Mouse (Mus musculus): Measurements from ENCODE around the gene Sox13. TPM values are rescaled to one million over a fixed set of nuclear protein-coding genes. Genes with fewer than 3 reads are reported as not detected.

The Sox13 gene
- polyA plus RNA-seq, 1 experiment from 2014 or later = 6.6 TPM

GRCm38 (mm10) chr1:133332656-133333430 lies 91.3 kb downstream of the Sox13 start:
- Histone ChIP-seq H3K27ac (replicated peaks; ENCODE audit: low read depth, low read length) (no peak overlapping the region), H3K4me1 (ENCODE audit: control insufficient read depth, insufficient read depth, low read length) (peaks cover 2% of the 10 kb centered on the region; the same call in 1 of the 2 replicates), H3K4me2 (ENCODE audit: low read depth, low read length) (no peak overlapping the region), H3K27me3 (replicated peaks; ENCODE audit: control insufficient read depth, insufficient read depth, low read length) (peaks cover 31% of the 10 kb centered on the region), H3K9ac (ENCODE audit: low read depth, low read length) (no peak overlapping the region), H3K9me3 (ENCODE audit: control insufficient read depth, low read length) (no peaks in the 10 kb centered on the region), H3K4me3 (ENCODE audit: low read depth, low read length) (no peak overlapping the region), H3K36me3 (ENCODE audit: control insufficient read depth, insufficient read depth, low read length) (no peaks in the 10 kb centered on the region)
- WGBS = 84% methylated on average over 11 of the region's 11 CpGs
- ATAC-seq (ENCODE audit: low read depth) (no peak), DNase-seq (ENCODE audit: low spot score) (no peak)

Other genes with a start within 250 kb of the Sox13 start
- not detected in 2 replicates for gene Golt1a, start 114.6 kb downstream of the Sox13 start, polyA plus RNA-seq (2014; fragmentation: Nextera tagmentation; extraction: Ambion mirVana)
- gene Kiss1, start 102.5 kb downstream of the Sox13 start, polyA plus RNA-seq (2014; fragmentation: Nextera tagmentation; extraction: Ambion mirVana) = not detected in 2 replicates
- 5.9 and 6.6 TPM in 2 replicates for gene Ren1, start 73.9 kb downstream of the Sox13 start, polyA plus RNA-seq (2014; fragmentation: Nextera tagmentation; extraction: Ambion mirVana)
- gene Etnk2, start 60.8 kb downstream of the Sox13 start, polyA plus RNA-seq (2014; fragmentation: Nextera tagmentation; extraction: Ambion mirVana) = 3.3 and 3.4 TPM in 2 replicates
- 598 and 599 TPM in 2 replicates for gene Snrpe, start 185.9 kb upstream of the Sox13 start, polyA plus RNA-seq (2014; fragmentation: Nextera tagmentation; extraction: Ambion mirVana)
- not detected in 2 replicates for gene Zbed6, start 236.5 kb upstream of the Sox13 start, polyA plus RNA-seq (2014; fragmentation: Nextera tagmentation; extraction: Ambion mirVana)
- gene Gm38394, start 236.9 kb upstream of the Sox13 start, polyA plus RNA-seq (2014; fragmentation: Nextera tagmentation; extraction: Ambion mirVana) = 11.0 and 11.5 TPM in 2 replicates